Mouse (Mus musculus) cerebellum, adult 11-12 months (tissue): Measurements from ENCODE around the gene Actl6b.

Experiments used
- DNase-seq: peaks from one replicate; pipeline ENCODE4 v3.0.0; 2022

Gene Actl6b

DNA sequence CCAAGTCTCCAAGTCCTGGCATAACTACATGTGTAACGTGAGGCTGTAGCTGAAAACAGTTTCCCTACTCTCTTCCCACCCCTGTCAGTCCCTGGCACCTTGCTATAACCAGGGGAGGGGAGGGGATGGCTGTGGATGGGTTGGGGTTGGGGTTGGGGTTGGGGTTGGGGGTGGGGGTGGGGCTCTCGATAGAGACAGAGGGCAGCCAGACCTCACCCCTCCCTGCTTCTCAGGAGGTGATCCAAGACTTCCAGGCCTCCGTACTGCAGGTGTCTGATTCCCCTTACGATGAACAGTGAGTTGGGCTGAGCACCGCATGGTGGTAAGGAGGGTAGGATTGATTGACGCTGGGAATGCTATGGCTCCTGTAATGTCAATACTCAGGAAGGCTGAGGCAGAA, 12.4 kb downstream of the Actl6b start:
- DNase-seq: no peak

DNA sequence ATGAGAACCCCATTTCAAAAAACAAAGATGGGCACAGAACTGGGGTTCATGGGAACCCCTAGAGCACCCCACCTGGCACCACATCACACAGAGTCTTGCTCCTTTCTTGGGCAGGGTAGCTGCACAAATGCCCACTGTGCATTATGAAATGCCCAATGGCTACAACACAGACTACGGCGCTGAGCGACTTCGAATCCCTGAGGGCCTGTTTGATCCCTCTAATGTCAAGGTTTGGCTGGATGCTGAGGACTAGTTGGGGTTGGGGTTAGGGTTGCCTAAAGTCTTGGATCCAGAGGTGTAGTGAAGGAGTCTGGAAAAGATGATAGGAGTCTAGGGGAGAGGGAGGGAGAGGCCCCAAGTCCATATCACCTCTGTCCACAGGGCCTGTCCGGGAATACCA, 13.1 kb downstream of the Actl6b start:
- no peak for DNase-seq

DNA sequence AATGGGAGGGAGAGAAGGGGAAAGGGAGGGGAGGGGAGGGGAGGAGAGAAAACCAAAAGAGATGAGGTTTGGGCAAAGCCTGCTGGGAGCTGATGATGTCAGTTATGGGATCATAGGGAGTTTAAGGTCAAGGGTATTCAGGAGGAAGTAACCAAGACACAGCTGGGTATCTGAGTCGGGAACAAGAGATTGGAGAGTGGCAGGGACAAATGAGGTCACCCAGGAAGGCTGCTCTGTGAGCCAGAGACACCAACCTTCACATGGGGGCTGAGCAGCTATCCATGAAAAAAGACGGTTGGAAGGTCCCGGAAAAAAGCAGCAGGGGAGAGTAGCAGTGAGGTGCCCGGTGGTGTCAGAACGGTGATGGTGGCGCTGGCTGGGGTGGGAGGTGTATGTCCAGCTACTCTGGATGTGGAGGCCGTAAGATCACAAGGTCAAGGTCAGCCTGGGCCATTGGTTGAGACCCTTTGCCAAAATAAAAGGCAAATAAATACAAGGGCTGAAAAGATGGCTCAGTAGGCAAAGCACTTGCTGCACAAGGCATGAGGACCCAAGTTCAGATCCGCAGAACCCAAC, 15.0 kb downstream of the Actl6b start:
- no peak for DNase-seq

DNA sequence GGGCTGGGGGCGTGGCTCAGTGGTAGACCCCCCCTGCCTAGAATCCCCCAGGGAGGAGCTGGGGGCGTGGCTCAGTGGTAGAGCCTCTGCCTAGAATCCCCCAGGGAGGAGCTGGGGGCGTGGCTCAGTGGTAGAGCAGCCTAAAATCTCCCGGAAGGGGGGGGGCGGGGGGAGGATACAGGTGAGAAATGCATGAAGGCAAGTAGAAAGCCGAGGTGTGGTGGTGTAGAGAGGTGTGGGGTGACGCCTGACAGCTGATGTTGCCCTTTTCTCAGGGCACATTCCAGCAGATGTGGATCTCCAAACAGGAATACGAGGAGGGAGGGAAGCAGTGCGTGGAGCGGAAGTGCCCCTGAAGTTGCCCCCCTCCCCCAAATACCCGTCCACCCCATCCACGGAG, 15.7 kb downstream of the Actl6b start:
- no peak for DNase-seq

DNA sequence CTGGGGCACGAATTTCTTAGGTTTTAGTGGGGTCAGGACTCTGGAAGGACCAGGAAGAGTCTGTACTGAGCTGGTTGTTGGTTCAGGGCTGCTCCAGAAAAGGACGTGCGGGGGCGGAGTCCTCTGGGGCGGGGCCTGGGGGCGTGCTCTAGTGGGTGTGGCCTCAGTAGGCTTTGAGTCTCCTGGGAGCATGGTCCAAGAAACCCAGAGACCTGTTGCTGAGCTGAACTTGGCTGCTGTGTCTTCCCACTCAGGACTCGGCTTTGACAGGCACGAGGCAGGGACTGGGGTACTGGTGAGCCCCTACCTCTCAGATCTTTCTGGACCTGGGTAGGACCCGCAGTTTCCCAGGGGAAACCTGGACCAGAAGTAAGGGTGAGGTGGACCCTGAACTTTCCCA, 16.3 kb downstream of the Actl6b start, which contains the start of gene Tfr2:
TSS of gene Tfr2 (plus strand) at position 176 of the 400 bp plus-strand sequence.
- no peak for DNase-seq

DNA sequence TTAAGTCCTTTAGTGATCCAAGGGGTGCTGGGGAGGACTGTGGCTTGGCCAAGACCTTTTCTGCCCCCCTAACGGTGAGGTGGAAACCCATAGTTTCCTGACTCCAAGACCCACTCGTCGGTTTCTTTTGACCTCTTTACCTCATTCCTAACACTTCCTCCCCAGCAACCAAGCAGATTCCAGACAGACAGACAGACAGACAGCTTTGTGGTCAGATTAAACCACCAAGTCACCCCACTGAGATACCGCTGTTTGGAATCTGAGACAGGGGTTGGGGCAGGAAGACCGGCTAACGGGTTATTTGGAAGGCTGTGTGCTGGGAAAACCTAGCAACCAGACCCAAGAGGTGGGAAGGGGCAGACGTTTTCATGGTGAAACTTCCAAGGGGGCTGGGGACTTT, 16.9 kb downstream of the Actl6b start:
- DNase-seq: no peak

DNA sequence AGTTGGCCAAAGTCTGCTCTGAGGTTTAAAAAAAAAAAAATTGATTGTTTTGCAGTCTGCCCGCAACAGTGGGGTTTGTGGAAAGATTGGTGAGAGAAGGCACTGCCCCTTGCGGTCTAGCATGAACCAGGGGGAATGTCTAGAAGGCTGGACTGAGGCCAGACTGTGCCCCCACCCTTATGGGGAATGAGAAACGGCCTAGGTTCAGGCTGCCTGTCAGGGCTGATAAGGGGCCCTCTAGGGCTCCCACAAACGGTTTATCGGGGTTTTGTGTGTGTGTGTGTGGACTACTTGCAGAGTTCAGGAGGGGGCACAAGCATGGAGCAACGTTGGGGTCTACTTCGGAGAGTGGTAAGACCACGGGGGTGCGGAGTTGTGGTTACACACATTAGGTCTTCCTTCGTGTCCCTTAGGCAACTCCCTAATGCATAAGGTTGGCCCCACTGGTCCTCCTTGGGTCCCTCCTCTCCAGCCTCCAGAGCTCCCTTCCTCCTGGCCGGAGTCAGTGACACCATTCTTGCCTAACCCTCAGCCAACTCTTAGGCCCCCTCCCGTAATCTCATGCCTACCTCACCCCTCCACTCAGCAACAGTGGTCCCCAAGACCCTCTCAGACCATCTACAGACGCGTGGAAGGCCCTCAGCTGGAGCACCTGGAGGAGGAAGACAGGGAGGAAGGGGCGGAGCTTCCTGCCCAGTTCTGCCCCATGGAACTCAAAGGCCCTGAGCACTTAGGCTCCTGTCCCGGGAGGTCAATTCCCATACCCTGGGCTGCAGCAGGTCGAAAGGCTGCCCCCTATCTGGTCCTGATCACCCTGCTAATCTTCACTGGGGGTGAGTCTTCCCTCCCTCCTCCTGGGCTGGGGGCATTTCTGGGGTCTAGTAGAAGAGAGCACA, 17.6 kb downstream of the Actl6b start:
- no peak for DNase-seq

DNA sequence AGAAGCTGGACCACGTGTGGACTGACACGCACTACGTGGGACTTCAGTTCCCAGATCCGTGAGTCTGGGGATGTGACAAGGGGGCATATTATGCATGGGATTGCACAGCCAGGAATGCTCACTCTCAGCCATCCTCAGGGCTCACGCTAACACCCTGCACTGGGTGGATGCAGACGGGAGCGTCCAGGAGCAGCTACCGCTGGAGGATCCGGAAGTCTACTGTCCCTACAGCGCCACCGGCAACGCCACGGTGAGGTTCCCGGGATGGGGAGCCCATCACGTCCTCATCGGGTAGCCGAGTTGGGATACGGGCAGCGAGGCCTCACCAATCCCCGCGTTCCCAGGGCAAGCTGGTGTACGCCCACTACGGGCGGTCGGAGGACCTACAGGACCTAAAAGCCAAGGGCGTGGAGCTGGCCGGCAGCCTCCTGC, 21.2 kb downstream of the Actl6b start:
- DNase-seq: peak; percentile 83

DNA sequence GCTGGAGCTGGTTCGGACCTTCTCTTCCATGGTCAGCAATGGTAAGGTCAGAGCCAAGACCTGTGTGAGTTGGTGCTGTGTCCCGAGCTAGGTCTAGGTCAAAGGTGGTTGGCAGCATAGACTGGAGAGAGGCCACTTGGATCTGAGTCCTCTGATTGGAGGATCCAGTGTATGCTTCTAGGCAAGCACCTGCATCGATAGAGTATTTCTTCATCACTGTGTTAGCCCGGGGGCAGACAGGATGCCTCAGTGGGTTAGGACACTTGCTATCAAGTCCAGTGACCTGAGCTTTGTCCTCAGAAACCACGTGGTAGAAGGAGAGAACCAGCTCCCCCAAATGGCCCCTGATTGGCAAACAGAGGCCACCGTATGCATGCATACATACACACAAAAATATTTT, 26.9 kb downstream of the Actl6b start:
- DNase-seq: no peak

DNA sequence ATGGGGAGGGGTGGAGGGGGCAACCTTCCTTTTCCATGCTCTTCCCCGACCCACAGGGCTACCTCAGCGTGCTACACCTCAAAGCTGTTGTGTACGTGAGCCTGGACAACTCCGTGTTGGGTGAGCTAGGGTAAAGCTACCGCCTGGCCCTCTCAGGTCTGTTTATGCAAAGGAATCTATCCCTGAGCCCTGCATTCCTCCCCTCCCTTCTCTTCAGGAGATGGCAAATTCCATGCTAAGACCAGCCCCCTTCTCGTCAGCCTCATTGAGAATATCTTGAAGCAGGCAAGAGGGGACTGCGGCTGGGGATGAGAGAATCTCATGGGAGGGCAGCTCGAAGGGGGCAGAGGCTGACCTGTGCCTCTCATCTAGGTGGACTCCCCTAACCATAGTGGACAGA, 29.4 kb downstream of the Actl6b start:
- no peak for DNase-seq

DNA sequence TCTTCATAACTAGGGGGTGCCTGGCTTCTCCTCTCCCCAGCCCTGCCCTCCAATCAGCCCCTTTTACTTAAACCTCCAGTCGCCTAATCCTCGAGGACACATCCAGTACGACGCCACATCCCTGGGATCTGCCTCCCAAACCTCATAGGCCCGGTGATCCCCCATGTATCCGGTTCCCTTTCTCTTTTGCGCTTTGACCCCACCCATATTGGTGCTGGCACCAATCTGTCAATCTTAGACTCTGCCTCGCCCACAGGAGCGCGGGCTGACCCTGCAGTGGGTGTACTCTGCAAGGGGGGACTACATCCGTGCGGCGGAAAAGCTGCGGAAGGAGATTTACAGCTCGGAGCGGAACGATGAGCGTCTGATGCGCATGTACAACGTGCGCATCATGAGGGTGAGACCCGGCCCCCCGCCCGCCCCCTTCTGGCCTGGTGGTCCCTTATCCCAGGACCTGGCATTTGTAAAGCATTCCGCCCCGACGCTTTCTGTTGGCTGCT, 30.4 kb downstream of the Actl6b start:
- DNase-seq: no peak

DNA sequence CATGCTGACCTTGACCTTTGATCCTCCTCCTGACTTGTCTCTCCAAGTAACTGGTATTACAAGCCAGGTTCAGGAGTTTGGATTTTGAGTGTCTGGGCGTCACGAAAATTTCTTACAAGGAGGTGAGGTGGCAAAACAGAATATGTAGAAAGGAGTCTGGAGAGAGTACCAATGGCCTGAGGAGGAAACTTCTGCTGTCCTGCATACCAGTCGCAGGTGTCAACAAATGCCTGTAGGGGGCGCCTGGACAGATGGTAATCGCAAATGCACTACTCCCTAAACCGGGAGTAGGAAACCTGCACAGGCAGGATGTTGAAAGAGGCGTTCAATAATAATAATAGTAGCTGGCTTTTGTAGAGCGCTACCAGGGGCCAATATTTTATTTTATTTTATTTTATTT, 31.7 kb downstream of the Actl6b start:
- DNase-seq: peak; percentile 66

DNA sequence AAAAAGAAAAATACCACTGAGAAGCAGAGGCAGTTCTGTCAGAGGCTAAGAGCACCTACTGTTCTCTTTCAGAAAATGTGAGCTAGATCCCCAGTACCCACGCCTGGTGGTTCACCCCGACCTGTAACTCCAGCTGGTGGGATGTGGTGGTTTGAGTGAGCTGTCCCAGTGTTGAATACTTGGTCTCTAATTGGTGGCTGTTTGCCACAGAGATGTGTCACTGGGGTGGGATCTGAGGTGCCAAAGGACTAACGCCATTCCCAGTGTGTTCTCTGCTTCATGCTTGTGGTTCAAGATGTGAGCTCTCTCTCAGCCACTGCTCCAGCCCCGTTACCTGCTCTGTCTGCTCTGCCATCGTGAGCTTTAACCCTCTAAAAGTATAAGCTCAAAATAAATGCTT, 37.2 kb downstream of the Actl6b start:
- no peak for DNase-seq

DNA sequence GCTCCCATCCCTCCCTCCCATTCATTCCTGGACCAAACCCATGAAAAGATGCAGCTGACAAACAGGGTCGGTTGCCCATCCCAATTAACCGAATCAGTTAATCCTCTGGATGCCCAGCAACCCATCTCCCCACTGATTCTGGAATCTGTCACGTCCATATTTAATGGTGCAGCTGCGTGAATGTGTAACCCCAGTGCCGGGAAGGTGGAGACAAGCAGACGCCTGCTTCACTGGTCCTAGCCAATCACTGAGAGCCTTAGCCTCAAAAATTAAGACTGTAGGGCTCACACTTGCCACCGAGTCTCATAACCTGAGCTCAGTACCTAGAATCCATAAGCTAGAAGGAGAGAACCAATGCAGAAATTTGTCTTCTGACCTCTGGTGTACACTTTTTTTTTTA, 42.6 kb downstream of the Actl6b start:
- DNase-seq: no peak

DNA sequence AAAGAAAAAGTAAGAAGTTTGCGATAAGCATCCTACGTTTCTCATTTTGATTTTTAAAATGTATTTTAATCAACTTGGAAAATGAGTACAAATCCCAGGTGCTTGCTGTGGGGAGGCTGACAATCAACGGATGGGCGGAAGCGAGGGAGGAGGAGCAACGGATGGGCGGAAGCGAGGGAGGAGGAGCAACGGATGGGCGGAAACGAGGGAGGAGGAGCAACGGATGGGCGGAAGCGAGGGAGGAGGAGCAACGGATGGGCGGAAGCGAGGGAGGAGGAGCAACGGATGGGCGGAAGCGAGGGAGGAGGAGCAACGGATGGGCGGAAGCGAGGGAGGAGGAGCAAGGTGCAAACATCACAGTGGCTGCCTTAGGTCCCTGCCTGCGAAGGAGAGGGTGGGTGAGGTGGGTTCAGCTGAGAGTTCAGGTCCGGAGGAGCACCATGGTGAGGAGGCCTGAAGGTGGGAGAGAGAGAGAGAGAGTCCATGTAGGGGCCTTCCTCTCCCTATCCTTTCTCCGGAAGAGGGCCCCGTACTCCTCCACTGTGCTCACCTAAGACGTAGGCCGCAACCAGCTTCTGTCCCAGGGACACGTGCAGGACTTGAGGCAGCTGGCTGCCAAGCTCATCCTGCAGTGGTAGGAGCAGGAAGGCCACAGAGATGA, 43.4 kb downstream of the Actl6b start:
- no peak for DNase-seq

DNA sequence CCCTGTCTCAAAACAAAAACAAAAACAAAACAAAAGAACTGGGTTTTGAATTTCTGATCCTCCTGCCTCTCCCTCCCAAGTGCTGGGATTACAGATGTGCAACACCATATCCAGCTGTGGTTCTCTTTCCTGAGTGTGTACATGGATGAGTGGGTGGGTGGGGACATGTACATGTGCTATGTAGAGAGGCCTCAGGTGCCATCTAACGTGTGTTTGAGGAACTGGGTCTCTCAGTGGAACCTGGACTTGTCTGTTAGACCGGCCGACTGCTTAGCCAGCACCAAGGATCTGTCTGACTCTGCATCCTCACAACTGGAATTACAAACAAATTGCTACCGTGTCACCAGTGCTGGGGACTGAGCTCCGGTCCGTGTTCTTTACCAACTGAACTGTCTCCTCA, 44.3 kb downstream of the Actl6b start:
- DNase-seq: no peak

DNA sequence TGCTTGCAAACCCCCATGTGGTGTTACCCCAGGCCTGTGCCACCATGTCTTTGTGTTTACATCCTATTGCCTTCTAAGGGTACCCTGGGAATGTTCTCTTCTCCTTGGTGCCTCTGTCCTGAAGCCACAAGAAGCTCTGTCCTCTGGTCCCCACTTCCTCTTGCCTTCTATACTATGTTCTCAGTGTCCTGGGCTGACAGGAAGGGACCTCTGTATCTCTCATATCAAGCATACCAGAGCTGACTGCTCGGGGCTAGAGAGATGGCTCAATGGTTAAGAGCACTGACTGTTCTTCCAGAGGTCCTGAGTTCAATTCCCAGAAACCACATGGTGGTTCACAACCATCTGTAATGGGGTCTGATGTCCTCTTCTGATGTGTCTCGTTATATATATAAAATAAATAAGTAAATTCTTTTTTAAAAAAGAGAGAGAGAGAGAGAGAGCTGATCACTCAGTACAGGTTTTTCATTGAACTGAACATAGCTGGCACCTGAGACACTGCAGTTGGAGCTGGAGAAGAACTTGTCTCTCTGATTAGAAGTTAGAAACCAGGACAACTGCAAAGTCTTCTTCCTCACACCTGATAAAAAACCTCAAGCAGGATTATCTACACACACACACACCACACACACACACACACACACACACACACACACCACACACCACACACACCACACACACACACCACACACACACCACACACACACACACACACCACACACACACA, 44.9 kb downstream of the Actl6b start:
- no peak for DNase-seq

DNA sequence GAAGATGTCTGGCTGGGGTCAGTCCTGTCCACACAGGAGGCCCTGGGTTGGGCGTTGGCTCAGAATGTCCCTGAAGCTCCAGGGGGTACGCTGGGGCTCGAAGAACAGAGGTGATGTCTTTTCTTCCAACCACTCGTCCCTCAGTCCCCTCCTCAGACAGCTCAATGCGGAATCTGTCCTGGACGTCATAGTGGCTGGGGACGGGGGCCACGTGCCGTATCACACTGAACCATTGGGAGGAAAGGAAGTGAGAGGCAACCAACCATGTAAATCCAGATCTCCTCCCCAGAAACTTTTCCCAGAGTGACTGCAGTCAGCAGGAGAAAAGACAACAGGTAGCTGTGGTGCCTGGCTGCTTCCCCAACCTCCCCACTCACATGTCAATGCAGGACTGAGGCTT, 46.3 kb downstream of the Actl6b start:
- DNase-seq: peak; percentile 54

DNA sequence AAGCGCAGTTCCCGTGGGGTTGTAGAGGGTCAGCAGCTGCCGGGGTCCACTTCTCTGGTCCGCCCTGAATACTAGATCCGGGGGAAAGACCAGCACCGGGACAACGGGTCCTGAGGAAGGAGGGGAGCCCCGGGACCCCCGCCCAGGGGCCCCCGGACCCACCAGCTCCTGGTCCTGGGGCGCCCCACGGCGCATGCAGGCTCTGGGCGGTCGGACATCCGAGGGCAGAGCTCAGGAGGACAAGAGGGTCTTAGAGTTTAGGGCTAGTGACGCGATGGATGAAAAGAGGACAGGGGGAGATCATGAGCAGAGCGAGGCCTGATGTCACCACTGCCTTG, 46.9 kb downstream of the Actl6b start:
- DNase-seq: no peak

DNA sequence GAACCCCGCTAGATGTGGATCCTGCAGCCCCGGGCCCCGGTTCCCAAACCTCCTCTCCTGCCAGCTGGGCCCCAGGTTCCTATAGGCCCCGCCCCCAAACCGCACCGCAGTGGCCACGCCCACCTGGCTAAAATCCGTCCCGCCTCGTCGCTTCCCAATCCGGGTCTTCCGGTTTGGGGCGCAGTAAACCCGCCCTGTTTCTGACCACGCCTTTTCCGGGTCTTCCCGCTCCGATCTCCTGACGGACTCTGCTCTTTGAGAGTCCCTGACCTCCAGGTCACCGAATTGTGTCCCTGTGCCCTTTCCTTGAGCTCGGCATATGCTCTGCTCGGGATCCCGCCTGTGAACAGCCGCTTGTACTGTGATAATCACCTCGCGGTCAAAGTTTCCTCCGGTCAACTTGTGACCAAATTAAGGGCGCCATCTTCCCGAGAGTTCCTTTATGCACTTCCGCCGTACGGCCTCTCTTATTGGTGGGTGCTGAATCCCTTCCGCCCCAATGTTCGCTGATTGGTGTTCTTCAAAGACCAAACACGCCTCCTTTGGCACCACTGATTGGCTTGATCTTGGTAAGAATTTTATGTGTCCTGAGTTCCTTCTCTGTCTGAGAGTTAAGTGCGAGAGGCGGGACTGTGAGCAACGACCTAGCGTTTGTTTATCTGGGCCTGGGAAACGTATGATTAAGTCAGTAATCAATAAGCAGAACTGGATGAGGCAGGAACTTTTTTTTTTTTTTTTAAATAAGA, 47.5 kb downstream of the Actl6b start, which contains the start of gene Mospd3:
TSS of gene Mospd3 (minus strand) at position 440 of the 746 bp plus-strand sequence.
- peak; percentile 94 for DNase-seq

DNA sequence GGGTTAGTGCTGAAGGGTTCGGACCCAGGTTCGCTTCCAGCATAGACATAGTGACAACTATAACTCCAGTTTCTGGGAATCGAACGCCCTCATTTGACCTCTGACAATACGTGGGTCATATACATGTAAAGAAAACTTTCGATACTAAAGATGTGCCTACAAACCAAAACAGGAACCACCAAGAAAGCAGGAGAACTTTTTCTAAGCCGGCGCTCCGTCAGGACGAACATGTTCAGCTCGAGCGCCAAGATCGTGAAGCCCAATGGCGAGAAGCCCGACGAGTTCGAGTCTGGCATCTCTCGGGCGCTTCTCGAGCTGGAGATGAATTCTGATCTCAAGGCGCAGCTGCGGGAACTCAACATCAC, 48.0 kb downstream of the Actl6b start:
- DNase-seq: no peak

DNA sequence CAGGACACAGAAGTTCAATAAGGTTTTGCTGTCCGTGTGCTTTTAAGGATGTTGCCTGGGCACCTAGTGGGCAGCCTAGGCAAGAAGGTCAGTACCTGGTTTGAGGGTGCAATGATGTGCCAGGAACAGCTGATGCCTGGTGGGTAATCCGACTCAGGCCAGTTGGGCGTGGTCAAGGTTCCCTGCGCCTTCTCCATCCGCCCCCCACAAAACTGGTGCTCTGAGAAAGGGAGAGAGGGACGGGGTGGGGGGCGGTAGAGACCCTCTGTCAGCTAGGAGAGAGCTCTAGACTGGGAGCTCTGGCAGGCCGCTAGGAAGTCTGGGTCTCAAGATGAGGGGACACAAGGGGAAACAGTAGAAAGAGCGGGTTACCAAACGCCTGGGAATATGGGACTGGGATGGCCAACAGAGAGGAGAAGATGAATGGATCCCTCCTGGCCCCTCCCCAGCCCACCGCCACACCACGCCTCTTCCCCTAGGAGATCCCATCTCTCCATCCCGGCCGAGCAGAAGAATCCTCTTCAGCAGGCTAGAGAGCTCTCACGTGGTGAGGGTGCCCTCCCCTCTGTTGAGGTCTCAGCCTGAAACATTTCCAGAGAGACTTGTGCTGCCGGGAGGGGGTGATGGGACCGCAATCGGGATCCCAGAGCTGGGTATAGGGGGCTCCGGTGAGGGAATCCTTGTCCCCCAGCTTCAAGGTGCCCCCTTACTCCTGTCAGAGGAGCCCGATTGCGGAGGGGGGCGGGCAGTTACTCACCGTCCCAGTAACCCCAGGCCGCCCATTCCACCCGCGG, 54.7 kb downstream of the Actl6b start:
- DNase-seq: no peak
